Mouse (Mus musculus) CD4-positive naive resting alpha-beta T cell, adult 76 days (primary cell): ENCODE results near the gene Surf6. TPM values are rescaled to one million over a fixed set of nuclear protein-coding genes. Genes with fewer than 3 reads are reported as not detected.

Experiments used
- total RNA-seq: library from RNA; stranded (reverse); gene quantifications from one replicate; pipeline ENCODE4 v1.2.4, GENCODE M21; 2023

Gene Surf6
- total RNA-seq: 62.8 TPM

GRCm38 (mm10) chr2:26902467-26903220 is at the start of gene Surf6:
Surf6 (minus strand) TSS chr2:26902879.

DNA sequence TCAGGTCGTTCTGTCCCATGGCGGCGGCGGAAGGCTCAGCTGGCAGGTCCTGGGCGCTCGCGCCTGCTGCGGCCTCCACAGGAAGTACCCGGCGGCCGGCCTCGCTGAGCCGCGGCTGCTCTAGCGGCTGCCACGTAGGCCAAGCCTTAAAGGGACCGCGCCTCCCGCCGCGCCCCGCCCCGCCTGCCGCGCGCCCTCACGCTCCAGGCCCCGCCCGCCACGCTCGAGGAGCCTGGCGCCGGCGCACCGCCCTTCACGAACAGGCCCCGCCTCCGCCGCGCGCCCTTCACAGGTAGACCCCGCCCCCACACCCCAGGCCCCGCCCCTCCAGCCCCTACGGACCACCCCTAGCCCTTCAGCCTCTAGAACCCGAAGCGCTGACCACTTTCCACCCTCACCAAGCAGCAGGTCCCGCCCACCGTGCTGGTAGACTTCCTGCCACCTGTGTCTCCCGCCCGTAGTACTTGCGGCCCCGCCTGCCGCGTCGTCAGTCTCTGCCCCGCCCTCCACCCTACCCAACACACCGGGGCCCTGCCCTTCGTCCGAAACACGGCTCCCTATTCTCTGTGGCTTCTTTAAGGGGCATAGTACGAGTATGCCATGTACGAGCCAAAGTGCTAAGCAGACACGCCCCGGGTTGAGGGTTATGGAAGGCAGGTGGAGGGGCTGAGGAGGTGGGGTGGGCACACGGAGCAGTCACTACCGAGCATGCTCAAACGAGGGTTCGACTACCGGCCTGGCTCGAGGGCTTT is 30.8 kb upstream of the Surf6 start, which contains the start of the genes Surf4 and Stkld1:
Surf4 (minus strand) TSS at position 625 of the 752 bp plus-strand sequence.
Stkld1 (plus strand) TSS at position 744 of the 752 bp plus-strand sequence.

DNA sequence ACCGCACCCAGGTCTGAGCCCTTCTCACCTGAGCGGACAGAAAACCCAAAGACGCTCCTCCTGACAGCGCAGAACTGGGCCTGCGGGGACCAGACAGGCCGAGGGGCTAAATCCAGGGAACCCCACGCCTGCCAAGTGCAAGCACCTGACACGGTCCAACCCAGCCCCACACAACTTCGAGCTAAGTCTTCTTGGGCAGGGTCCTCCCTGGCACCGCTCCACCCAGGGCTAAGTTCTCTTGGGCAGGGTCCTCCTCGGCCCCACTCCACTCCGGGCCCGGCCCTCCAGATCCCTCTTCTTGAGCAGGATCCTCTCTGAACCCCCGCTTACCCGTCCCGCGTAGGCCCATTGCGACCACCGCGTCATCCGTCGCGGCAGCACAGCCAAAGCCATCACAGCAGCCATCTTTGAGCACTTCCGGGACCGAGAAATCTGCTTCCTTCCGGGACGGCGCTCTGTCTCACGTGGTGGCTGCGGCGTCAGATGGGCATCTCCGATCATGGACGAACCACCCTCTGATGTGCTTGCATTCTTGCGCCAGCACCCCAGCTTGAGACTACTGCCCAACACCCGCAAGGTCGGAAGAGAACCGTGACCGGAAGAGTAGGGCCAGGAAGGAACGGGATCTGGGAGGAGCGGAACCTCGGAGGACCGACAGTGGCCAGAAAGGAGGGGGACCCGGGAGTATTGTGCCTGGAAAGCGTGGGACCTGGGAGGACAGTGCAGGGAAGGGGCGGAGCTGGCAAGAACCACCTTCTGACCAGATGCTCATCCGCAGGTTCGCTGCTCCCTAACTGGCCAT is 13.4 kb upstream of the Surf6 start, which contains the start of the genes Surf2 and Surf1:
Surf2 (plus strand) TSS at position 441 of the 802 bp plus-strand sequence.
Surf1 (minus strand) TSS at position 604 of the 802 bp plus-strand sequence.

GRCm38 (mm10) chr2:26910124-26910993 is 7.7 kb upstream of the Surf6 start, which contains the start of the genes Med22 and Rpl7a:
Med22 (minus strand) TSS chr2:26910677.
Rpl7a (plus strand) TSS chr2:26910764.

DNA sequence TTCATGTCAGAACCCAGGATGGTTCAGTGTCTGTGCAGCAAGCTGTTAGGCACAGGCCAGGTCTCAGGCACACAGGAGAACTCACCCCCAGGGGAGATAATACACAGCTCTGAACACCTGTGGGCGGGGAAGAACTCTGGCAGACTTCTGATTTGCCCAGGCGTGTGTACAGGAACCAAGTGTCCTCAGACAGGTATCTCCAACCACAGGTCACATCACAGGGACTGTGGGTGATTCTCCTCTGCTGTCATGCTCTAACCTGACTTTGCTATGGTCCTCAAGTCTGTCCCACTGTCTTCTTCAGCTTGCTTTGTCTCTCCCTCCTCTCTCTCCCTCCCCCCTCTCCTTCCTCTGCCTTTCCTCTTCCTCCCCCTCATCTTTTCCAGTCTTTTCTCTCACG is 37.8 kb downstream of the Surf6 start, which contains the start of gene Abo:
Abo (minus strand) TSS at position 101 of the 400 bp plus-strand sequence.

Other genes with a start within 250 kb of the Surf6 start
- 4.2 TPM for gene Lcn4, start 231.6 kb downstream of the Surf6 start, total RNA-seq
- gene Abo, start 37.9 kb downstream of the Surf6 start, total RNA-seq: not detected
- gene Med22, start 7.8 kb upstream of the Surf6 start, total RNA-seq: 16.6 TPM
- gene Rpl7a, start 7.9 kb upstream of the Surf6 start, total RNA-seq: 1,114 TPM
- 45.4 TPM for gene Surf2, start 13.5 kb upstream of the Surf6 start, total RNA-seq
- 67.8 TPM for gene Surf1, start 13.7 kb upstream of the Surf6 start, total RNA-seq
- 85.7 TPM for gene Surf4, start 31.0 kb upstream of the Surf6 start, total RNA-seq
- not detected for gene Stkld1, start 31.2 kb upstream of the Surf6 start, total RNA-seq
- gene Rexo4, start 61.5 kb upstream of the Surf6 start, total RNA-seq: 56.8 TPM
- not detected for gene Adamts13, start 70.5 kb upstream of the Surf6 start, total RNA-seq
- gene Cacfd1, start 107.0 kb upstream of the Surf6 start, total RNA-seq: 27.6 TPM
- gene Slc2a6, start 125.1 kb upstream of the Surf6 start, total RNA-seq: 1.2 TPM
- gene Mymk, start 169.3 kb upstream of the Surf6 start, total RNA-seq: not detected
- not detected for gene Adamtsl2, start 176.5 kb upstream of the Surf6 start, total RNA-seq
- not detected for gene Fam163b, start 239.6 kb upstream of the Surf6 start, total RNA-seq